Mouse (Mus musculus): ENCODE results near the gene Gins3.

DNA sequence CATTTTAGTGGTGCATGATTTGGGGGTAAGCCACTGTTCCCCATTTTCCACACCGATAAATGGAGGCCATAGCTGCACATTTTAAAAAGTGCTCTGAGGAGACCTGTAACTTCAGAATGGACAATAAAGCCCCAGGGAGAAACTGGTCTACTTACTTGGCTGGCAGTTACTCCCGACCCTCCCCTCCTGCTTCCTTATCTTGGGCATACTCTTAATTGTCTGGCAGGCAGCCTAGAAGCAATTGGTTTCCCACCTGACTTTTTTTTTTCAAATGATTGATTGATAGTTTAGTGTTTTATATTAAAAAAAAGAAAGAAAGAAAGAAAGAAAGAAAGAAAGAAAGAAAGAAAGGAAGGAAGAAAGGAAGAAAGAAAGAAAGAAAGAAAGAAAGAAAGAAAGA is 24.3 kb downstream of the Gins3 start:
- TF ChIP-seq CTCF (IDR thresholded peaks at IDR 0.05; ENCODE audit: control insufficient read depth, insufficient read depth, insufficient read length) (no peak), FOSL1 (IDR thresholded peaks at IDR 0.05; ENCODE audit: insufficient read depth, low read length, poor library complexity, severe bottlenecking) (no peak)

Data from C2C12 (cell line).